Mouse (Mus musculus): ENCODE data around the gene Khnyn. TPM values are rescaled to one million over a fixed set of nuclear protein-coding genes. Genes with fewer than 3 reads are reported as not detected.

Khnyn gene
- polyA plus RNA-seq (2017; shearing (Covaris generic)): 63.7 TPM

GRCm38 (mm10) chr14:55884713-55885113, at the start of gene Khnyn:
Gene Khnyn (plus strand): TSS chr14:55884947.

GRCm38 (mm10) chr14:55853621-55854285, 31.0 kb upstream of the Khnyn start, which contains the start of gene Nynrin:
Gene Nynrin (plus strand): TSS chr14:55854010.

GRCm38 (mm10) chr14:55884166-55884565, 581 bp upstream of the Khnyn start, which contains the start of gene Cbln3:
Gene Cbln3 (minus strand): TSS chr14:55884392.

GRCm38 (mm10) chr14:55899701-55900413, 15.1 kb downstream of the Khnyn start, which contains the start of gene Sdr39u1:
Gene Sdr39u1 (minus strand): TSS chr14:55900293.

GRCm38 (mm10) chr14:55944575-55944974, 59.8 kb downstream of the Khnyn start, which contains the start of gene Cma1:
Gene Cma1 (minus strand): TSS chr14:55944675.

Other genes starting within 250 kb of the Khnyn start
- 70.3 TPM for gene Ipo4, start 249.0 kb upstream of the Khnyn start, polyA plus RNA-seq (2017; shearing (Covaris generic))
- gene Gm49378, start 247.1 kb upstream of the Khnyn start, polyA plus RNA-seq (2017; shearing (Covaris generic)): 1.3 TPM
- 83.6 TPM for gene Tm9sf1, start 241.1 kb upstream of the Khnyn start, polyA plus RNA-seq (2017; shearing (Covaris generic))
- 2.1 TPM for gene Tssk4, start 234.8 kb upstream of the Khnyn start, polyA plus RNA-seq (2017; shearing (Covaris generic))
- 111 TPM for gene Mdp1, start 224.4 kb upstream of the Khnyn start, polyA plus RNA-seq (2017; shearing (Covaris generic))
- 50.7 TPM for gene Gmpr2, start 213.0 kb upstream of the Khnyn start, polyA plus RNA-seq (2017; shearing (Covaris generic))
- gene Nedd8, start 212.8 kb upstream of the Khnyn start, polyA plus RNA-seq (2017; shearing (Covaris generic)): 388 TPM
- 69.1 TPM for gene Tinf2, start 203.1 kb upstream of the Khnyn start, polyA plus RNA-seq (2017; shearing (Covaris generic))
- gene Tgm1, start 171.0 kb upstream of the Khnyn start, polyA plus RNA-seq (2017; shearing (Covaris generic)): 0.47 TPM
- gene Rabggta, start 162.7 kb upstream of the Khnyn start, polyA plus RNA-seq (2017; shearing (Covaris generic)): 75.9 TPM
- 36.0 TPM for gene Dhrs1, start 139.3 kb upstream of the Khnyn start, polyA plus RNA-seq (2017; shearing (Covaris generic))
- gene Nop9, start 139.3 kb upstream of the Khnyn start, polyA plus RNA-seq (2017; shearing (Covaris generic)): 51.0 TPM
- not detected for gene Cideb, start 126.5 kb upstream of the Khnyn start, polyA plus RNA-seq (2017; shearing (Covaris generic))
- 0.07 TPM for gene Ltb4r2, start 123.5 kb upstream of the Khnyn start, polyA plus RNA-seq (2017; shearing (Covaris generic))
- 1.9 TPM for gene Ltb4r1, start 119.0 kb upstream of the Khnyn start, polyA plus RNA-seq (2017; shearing (Covaris generic))
- 0.32 TPM for gene Adcy4, start 100.9 kb upstream of the Khnyn start, polyA plus RNA-seq (2017; shearing (Covaris generic))
- 67.6 TPM for gene Ripk3, start 96.1 kb upstream of the Khnyn start, polyA plus RNA-seq (2017; shearing (Covaris generic))
- gene Nfatc4, start 61.8 kb upstream of the Khnyn start, polyA plus RNA-seq (2017; shearing (Covaris generic)): not detected
- gene Nynrin, start 30.9 kb upstream of the Khnyn start, polyA plus RNA-seq (2017; shearing (Covaris generic)): 1.2 TPM
- gene Cbln3, start 555 bp upstream of the Khnyn start, polyA plus RNA-seq (2017; shearing (Covaris generic)): 0.20 TPM
- gene Sdr39u1, start 15.3 kb downstream of the Khnyn start, polyA plus RNA-seq (2017; shearing (Covaris generic)): 73.6 TPM
- gene Cma1, start 59.7 kb downstream of the Khnyn start, polyA plus RNA-seq (2017; shearing (Covaris generic)): not detected
- gene Cma2, start 66.0 kb downstream of the Khnyn start, polyA plus RNA-seq (2017; shearing (Covaris generic)): not detected
- not detected for gene Mcpt1, start 133.0 kb downstream of the Khnyn start, polyA plus RNA-seq (2017; shearing (Covaris generic))
- gene Mcpt9, start 145.5 kb downstream of the Khnyn start, polyA plus RNA-seq (2017; shearing (Covaris generic)): not detected
- not detected for gene Mcpt2, start 157.1 kb downstream of the Khnyn start, polyA plus RNA-seq (2017; shearing (Covaris generic))
- not detected for gene Mcpt4, start 177.4 kb downstream of the Khnyn start, polyA plus RNA-seq (2017; shearing (Covaris generic))
- gene Mcpt8, start 200.3 kb downstream of the Khnyn start, polyA plus RNA-seq (2017; shearing (Covaris generic)): not detected
- not detected for gene Ctsg, start 217.6 kb downstream of the Khnyn start, polyA plus RNA-seq (2017; shearing (Covaris generic))
- gene Gzme, start 235.7 kb downstream of the Khnyn start, polyA plus RNA-seq (2017; shearing (Covaris generic)): not detected
- gene Gzmd, start 247.7 kb downstream of the Khnyn start, polyA plus RNA-seq (2017; shearing (Covaris generic)): 0.19 TPM